Mouse (Mus musculus) regulatory T cell (primary cell): Measurements from ENCODE around the gene Sfi1.
"Not testable (repeated sequence)": the region's sequence is repeated elsewhere in the genome, so short reads cannot be mapped to it uniquely, and the experiment has no call there.

Source experiments
- in situ Hi-C: fragments of 300-600 bp; cut with MboI, MseI; formaldehyde crosslinking; loops from one replicate; pipeline ENCODE4 v1.15.1; 2025; ENCODE audit warnings: high pct_unique_total_duplicates

The Sfi1 gene

DNA sequence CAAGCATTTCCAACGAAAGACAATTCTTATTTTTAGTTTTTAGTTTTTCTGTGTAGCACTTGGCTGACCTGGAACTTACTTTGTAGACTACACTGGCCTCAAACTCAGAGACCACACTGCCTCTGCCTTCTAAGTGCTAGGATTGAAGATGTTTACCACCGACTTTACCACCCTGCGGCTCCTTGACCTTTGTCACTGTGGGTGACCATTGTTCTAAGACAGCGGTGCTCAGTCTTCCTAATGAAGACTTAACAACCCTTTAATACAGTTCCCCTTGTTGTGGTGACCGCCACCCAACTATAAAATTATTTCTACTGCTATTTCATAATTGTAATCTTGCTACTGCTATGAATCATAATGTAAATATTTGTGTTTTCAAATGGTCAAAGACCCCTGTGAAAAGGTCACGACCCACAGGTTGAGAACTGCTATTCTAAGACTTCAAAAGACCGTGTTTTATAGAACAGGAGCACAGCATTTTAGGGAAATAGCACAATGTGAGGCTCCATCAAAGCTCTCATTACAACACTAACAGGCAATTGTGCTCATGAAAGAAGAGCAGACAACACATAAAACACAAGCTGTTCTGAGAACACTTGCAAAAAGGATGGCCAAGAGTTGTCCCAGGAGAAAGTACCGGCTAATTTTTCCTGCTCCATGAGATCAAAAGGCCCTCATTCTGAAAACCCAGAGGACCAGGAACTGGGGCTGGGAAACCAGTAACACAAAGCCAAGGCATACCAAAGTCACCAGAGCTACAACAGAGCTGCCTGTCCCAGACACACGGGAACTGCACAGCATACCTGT, 47.7 kb downstream of the Sfi1 start:
- in situ Hi-C loops = not testable (repeated sequence)

DNA sequence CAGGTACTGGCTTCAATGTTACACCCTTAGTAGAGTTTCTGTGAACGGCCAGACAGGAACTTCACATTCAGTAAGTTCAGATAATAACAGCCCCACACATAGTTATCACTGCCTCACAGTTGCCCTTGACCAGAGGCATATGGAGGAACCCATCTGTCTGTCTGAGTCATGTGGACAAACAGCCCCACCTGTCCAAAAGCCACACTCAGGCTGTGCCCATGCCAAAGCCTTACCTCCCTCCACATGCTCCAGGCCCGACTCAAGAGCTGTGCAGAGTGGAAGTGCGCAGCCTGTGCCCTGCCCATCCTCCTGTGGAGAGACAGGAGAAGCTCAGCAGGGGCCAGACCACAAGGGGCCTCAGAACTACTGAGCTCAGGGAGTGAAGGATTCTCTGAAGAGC, 49.3 kb downstream of the Sfi1 start:
- in situ Hi-C loops = loop anchor here (5.0 kb wide), 1 partner anchor 43 kb away; no protein-coding TSS in a partner anchor

DNA sequence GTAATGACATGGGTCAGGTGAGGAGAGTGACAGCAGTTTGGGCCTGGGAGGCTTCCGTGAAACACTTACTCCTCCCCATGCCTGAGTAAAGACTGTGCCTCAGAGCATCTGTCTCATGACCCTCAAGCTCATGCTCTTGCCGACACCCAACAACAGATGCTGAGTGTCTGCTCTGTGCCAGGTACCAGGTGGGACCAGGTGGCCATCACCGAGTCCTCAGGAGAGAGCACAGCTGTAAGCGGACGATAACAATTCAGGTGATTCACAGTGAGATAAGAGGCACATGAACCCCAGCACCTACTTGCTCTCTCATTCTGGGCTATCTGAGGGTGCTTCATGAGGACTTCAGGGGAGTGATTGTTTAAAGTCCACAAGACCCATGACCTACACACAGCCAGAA, 50.9 kb downstream of the Sfi1 start:
- in situ Hi-C loops = loop anchor here (5.0 kb wide), 1 partner anchor 45 kb away; no protein-coding TSS in a partner anchor

DNA sequence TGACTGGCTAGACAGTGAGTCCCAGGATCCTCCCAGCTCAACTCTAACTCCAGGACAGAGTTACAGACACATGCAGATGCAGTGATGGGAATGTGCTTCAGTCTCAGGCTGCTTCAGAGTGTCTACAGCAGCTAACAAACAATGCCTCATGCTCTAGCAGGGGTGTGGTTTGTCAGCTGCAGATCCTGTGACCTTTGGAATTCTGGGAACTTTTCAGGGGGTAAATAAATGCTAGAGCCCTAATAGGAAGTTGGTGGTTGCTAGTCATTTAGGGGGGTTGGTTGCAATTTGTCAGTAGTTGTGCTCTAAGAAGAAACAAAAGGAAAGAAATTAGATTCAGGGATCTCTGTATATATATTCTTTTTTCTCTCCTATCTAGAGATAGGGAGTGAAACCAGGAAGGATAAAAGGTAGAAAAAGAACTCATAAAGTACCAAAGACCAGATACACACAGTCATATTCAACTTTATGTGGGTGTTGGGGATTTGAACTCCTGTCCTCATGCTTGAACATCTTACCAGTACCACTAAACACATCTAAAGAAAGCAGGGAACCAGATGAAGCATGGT, 52.2 kb downstream of the Sfi1 start:
- in situ Hi-C loops = loop anchor here (5.0 kb wide), 1 partner anchor 46 kb away; no protein-coding TSS in a partner anchor

DNA sequence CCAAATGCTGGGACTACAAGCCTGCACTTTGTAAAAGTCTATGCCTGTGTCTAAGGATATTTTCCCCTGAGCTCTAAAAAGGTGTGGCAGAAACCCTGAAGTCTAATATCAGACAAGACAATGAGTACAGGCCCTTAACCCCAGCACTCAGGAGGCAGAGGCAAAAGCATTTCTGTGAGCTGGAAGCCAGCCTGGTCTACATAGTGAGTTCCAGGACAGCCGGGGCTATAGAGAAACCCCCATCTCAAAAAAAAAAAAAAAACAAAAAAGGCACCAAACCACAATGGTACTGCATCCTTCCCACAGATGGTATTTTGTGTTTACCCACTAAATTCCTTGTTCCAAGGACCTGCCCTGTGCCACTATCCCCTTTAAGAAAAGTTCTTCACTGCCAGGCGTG, 54.9 kb downstream of the Sfi1 start:
- in situ Hi-C loops = not testable (repeated sequence)

DNA sequence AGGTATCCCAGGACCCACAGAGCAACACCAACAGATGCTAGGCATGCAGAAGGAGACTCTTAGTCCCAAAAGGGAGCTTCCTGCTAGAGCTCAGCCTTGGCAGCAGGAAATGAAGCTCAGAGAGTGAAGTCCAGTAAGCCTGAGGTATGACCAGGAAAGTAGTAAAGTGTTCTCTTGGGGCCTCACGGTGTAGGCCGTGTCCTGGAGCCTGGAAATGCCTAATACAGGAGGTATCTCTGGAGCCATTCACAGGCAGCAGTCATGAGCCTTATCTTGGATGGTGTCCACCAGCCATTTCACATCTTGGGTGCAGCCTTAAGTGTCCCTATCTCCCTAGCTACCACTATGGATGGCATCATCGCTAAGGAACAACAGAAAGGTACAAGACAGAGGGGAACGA, 56.0 kb downstream of the Sfi1 start:
- in situ Hi-C loops = not testable (repeated sequence)

DNA sequence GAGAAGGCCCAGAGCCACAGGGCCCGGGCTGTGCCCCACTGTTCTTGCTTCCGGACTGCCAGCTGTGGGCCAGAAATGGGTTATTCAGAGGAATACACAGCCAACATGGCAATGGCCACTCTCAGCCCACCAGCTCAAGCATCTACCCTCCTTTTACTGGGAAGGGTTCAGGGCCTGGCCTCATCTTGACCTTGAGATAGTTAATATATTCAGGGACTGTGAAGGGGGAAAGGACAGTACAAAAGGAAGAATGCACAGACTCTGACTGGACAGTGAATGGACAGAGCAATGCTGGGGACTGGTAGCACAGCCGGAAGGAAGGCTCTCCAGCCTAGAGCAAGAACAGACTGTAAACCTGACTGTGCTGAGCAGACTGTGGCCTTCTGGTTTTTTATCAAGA, 57.3 kb downstream of the Sfi1 start:
- in situ Hi-C loops = not testable (repeated sequence)

DNA sequence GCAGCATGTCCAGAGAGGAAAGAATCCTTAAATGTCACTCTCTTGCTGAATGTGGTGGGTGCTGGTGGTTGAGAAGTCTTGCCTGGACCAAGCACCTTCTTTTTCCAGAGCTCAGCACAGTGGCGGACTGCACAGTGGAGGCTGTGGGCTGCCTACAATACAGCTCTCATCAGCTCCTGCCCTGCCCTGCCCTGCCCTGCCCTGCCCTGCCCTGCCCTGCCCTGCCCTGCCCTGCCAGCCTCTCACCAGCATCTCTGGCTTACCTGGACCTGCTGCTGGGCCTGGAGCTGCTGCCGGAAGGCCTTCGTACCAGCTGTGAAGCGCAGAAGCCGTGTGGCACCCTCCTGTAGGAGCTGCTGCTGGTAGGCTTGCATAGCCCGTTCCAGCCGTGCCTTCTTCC, 57.9 kb downstream of the Sfi1 start:
- in situ Hi-C loops = not testable (repeated sequence)

DNA sequence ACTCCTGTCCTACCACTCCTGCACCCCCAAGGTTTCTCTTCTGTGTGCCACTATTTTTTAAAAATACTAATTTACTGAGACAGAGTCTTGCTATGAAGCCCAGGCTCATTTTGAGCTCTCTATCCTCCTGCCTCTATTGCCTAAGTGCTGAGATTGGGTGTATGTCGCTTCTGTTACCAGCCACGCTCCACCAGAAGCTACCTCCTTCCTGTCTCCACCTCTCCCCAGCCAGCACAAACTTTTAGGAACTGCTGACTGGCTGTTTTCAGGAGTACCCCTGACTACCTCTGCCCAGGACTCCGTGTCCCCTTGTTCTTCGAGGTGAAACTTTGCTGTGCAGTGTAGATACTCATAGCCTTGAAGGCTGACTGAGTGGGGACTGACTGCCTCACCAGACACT, 59.9 kb downstream of the Sfi1 start:
- in situ Hi-C loops = not testable (repeated sequence)

DNA sequence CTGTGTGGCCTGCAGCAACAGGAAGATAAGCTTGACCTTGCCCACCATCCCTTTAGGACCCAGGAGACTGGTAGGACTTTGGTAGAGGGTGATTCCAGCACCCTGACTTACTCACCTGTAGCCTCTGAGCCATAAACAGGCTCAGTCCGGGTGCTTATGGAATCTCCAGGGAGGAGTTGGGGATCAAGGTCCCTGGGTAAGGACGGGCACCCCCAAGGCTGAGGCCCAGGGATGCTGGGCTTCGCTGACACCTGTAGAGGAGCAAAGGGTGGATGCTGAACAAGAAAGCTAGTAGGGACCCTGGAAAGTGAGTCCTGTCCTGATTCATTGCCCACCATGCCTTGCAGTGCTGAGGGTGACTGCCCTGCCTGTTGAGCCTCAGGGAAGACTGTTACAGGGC, 60.3 kb downstream of the Sfi1 start:
- in situ Hi-C loops = not testable (repeated sequence)

DNA sequence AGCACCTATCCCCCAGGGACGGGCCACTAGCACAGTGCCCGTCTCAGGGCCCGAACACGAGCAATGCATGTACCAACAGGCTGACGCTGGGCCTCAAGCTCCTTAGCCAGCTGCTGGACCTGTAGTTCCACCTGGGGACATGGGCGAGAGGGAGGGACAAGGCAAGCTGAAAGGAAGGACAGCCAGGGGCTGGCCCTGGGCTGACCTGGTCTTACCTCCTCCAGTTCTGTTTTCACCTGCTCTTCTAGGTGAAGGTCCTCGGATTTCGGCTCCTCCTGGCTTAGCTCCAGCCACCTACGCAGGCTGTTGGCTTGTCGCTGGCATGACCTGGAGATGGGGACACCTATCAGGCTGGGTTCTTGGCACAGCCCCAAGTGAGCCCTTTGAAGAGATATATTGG, 61.3 kb downstream of the Sfi1 start:
- in situ Hi-C loops = not testable (repeated sequence)

DNA sequence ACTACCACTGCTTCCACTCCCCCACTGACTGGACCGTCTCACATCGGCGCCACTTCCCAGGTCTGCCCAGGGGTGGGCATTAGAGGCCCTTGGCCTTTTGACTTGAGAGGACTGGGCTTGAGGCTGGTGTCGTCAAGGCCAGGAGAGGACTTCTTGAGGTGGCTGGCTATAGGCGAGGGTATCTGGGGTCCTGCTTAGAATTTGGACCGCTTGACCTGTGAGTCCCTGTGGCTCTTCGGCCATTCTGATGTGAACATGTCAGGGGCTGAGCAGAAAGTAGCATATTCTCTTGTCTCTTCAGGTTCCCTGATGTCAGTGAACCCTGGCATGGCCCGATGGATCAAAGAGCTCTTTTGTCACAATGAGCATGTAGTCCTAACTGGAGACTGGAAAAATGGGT, 63.4 kb downstream of the Sfi1 start:
- in situ Hi-C loops = loop anchor here (5.0 kb wide), 1 partner anchor 48 kb away; no protein-coding TSS in a partner anchor

DNA sequence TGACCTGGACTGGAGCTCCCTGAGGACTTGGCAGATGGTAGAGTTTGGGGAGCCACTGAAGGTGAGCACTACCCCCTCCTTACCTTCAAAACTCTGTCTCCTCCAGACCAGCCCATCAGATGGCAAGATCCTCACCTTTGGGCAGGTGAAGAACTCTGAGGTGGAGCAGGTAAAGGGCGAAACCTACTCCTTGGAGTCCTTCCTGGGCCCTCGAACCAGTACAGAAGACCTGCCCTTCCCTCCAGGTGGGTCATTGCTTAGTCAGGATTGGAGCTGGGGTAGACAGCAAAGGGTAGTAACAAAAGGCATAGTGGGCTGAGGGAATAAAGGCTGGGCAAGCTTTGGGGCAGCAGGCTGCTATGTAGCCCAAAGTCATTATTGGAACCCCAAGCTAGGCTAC, 64.0 kb downstream of the Sfi1 start:
- in situ Hi-C loops = loop anchor here (5.0 kb wide), 1 partner anchor 47 kb away; no protein-coding TSS in a partner anchor

DNA sequence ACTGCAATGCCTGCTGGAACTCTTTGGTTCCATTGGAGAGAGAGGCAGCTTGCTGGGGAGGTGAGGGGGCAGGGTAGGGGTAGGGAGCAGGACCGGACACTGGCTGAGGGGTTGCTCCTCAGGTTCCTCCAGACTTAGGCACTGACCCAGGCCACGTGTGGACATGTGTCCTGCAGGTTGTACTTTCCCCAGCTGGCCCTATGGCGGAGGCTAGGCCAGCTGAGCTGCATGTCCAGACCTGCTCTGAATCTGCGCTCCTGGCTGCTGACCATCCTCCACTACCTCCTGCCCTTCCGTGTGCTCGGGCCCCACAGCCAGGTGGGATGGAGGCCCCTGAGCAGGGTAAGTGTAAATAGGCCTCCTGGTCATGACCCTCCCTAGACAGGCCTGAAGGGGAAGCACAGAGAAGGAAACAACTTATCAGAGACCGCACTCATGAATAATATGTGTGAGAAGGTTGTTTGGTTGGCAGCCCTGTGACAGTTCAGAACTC, 65.9 kb downstream of the Sfi1 start:
- in situ Hi-C loops = loop anchor here (5.0 kb wide), 1 partner anchor 45 kb away; no protein-coding TSS in a partner anchor

DNA sequence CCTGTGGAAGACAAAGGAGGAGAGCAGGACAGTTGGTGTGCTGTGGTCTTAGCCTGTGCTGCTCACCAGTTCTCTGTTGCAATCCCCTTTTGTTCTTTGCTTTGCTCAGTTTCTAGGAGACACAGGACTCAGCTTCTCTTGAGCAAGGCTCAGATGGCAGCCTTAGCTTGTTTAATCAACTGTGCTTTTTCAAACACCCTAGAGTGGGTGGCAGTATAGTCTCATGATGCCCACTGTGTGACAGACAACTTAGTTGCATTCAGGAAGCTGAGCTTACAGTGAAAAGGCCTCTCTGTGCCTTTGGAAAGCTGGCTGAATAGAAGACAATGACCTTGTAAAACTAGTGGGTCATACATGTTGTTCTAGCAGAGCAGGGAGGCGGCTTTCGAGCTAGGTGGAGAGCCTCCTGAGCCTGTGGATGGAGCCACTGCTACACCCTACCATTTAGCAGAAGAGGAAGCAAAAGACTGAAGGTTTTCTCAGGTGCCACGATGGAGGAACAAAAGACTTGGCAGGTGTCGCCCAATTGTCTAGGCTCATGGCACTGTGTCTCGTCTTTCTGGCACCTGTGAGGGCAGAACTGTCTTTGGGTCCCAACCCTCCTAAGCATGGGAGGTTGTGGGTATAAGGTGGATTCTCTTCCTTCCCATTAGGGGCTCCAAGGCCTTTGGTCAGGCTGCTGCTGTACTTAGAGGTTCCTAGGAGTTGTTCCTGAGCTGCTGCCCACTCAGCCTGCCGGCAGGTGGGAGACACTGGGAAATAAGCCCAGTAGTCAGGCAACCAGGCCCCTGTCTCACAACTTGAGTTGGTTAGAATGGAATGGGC, 66.6 kb downstream of the Sfi1 start:
- in situ Hi-C loops = loop anchor here (5.0 kb wide), 1 partner anchor 44 kb away; no protein-coding TSS in a partner anchor

DNA sequence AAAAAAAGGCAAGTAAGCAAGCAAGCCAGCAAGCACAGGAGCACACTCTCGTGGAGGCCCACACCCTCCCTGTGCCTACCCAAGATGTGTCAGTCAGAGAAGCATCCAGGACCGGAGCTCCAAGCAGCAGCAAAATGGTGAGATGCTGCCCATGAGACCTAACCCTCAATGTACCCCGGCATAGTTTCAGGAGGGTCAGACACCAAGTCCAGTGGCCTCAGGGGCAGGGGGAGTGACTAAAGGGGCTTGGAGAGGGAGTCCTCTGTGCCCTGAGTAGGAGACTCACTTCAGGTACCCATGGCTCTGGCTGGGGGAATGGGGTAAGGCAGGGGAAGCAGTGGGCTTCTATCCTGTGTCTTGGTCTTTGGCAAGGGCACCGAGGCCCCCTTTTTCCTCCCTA, 67.3 kb downstream of the Sfi1 start:
- in situ Hi-C loops = loop anchor here (5.0 kb wide), 1 partner anchor 44 kb away; no protein-coding TSS in a partner anchor

DNA sequence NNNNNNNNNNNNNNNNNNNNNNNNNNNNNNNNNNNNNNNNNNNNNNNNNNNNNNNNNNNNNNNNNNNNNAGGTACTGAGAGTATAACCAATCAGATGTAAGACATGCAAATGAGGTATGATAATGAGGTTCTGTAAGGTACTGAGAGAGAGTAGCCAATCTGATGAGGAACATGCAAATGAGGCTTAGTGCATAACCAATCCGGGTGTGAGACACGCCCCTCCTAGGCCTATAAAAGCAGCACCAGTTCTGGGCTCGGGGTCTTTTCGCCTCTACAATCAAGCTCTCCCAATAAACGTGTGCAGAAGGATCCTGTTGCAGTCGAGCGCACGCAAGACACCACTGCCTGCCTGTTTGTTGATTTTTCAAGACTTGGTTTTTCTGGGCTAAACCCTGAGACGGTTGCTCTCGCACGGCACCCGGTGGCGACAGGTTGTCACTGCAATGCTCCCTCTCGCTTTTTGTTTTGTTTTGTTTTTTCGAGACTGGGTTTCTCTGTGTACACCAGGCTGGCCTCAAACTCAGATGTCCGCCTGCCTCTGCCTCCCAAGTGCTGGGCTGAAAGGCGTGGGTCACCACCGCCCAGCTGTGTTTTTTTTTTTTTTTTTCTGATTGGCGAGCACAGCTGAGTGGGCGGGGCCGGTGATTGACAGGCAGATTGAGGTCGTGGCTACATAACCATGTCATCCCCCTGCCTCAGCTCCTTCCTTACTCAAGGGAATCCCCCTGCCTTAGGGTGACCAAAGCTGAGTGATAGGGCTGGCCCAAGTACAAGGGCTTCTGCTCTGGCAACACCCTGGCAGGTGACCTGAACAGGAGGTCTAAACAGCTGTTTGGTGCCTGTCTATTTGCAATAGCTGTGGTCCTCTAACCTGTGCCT, 68.1 kb downstream of the Sfi1 start:
- in situ Hi-C loops = loop anchor here (5.0 kb wide), 2 partner anchors 43 to 73 kb away; no protein-coding TSS in a partner anchor

DNA sequence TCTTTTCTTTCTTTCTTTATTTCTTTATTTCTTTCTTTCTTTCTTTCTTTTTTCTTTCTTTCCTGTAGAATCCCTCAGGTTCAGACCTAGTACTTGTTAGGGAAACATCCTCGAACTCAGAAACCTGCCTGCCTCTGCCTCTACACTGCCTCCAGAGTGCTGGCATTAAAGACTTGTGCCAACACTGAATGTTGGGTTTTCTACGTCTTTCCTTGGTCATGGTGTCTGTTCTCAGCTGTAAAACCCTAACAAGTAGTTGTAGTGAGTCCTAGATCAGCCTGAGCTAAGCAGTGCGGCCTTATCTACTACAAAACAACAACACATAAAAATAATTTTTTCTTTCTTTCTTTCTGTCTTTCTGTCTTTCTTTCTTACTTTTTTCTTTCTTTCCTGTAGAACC, 78.9 kb downstream of the Sfi1 start:
- in situ Hi-C loops = loop anchor here (5.0 kb wide), 1 partner anchor 83 kb away; no protein-coding TSS in a partner anchor

DNA sequence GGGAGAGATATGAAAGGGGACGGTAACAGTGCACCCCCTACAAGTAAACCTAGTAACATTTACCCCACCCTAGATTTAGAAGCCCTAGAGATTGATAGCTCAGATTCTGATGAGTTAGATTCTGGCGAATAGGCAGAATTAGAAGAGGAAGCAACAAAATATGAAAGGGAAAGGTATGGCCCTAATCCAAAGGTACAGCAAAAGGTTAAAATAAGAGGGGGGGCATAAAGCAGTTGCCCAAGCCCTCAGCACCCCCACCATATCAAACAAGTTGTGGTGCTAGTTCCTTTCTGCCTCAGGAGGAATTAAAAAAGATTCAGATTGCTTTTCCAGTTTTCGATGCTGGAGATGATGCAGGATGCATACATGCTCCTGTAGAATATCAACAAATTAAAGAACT, 87.1 kb downstream of the Sfi1 start:
- in situ Hi-C loops = no loop called here

DNA sequence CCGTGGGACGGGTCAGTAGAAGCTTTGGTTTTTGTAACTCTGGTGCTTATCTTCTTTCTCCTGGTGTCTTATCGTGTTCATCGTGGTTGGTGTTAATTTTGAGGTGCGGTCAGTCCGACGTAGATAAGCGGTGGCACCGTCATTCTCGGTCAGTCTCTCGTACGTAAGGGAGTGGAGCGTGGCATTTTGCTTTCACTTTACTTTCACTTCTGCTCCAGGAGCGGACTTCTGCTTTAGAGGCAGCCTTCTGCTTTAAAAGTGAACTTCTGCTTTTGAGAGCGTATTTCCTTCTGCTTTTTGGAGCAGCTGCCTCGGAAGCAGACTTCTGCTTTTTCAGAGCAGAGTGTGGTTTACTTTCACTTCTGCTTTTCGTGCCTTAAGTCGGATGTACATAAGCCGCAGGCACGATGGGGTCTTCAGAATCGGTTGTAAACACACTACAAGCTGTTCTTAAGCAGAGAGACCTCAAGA, 88.0 kb downstream of the Sfi1 start:
- in situ Hi-C loops = no loop called here
